Mouse (Mus musculus) midbrain, embryonic 10.5 days (tissue): ENCODE data around the gene Acot3. TPM values are rescaled to one million over a fixed set of nuclear protein-coding genes. Genes with fewer than 3 reads are reported as not detected.
"Not testable (repeated sequence)": the region's sequence is repeated elsewhere in the genome, so short reads cannot be mapped to it uniquely, and the experiment has no call there.

Source experiments
- DNase-seq: peaks from one replicate; pipeline ENCODE4 v3.0.0-alpha.2; 2017; ENCODE audit warnings: low spot score
- H3K27ac ChIP-seq: fragments of 300-500 bp; sonication (generic); replicated peaks from 2 replicates; pipeline ENCODE4 v1.5.1; 2016; ENCODE audit warnings: mild to moderate bottlenecking
- H3K27me3 ChIP-seq: fragments of 300-500 bp; sonication (generic); 2 replicates; pipeline ENCODE4 v1.6.1; 2016; ENCODE audit warnings: low read depth, mild to moderate bottlenecking; ENCODE audit not compliant: poor library complexity, severe bottlenecking
- H3K36me3 ChIP-seq: fragments of 300-500 bp; sonication (generic); 2 replicates; pipeline ENCODE4 v1.6.1; 2016; ENCODE audit warnings: mild to moderate bottlenecking, moderate library complexity
- H3K4me1 ChIP-seq: fragments of 300-500 bp; sonication (generic); 2 replicates; pipeline ENCODE4 v1.6.1; 2016
- H3K4me3 ChIP-seq: fragments of 300-500 bp; sonication (generic); 2 replicates; pipeline ENCODE4 v1.5.1; 2016; ENCODE audit warnings: mild to moderate bottlenecking, moderate library complexity
- H3K9me3 ChIP-seq: fragments of 300-500 bp; sonication (generic); replicated peaks from 2 replicates; pipeline ENCODE4 v1.6.1; 2016; ENCODE audit warnings: mild to moderate bottlenecking
- WGBS: fragments of 180-500 bp; shearing (Covaris S2); methylation state at CpG from one replicate; pipeline ENCODE4 v1.1.7; 2016; 5-methylcytosine and 5-hydroxymethylcytosine counted together
- polyA plus RNA-seq: library from polyadenylated mRNA; unstranded; fragments of >200 nt; fragmentation: Nextera tagmentation; extraction: Ambion mirVana; gene quantifications from 2 replicates; pipeline ENCODE4 v1.2.1, GENCODE M21; 2016

Acot3 gene
- polyA plus RNA-seq, 1 experiment from 2014 or later, result 0.16 TPM

- Histone ChIP-seq H3K4me3 (no peak overlapping the region), H3K9me3 (no peaks in the 10 kb centered on the region), H3K27ac (no peak overlapping the region), H3K27me3 (no peaks in the 10 kb centered on the region), H3K36me3 (no peaks in the 10 kb centered on the region), H3K4me1 (peaks cover 4% of the 10 kb centered on the region)
- DNase-seq, result no peak
- WGBS, result 86% methylated on average over 7 of the region's 7 CpGs
These were observed 26.1 kb upstream of the Acot3 start for GRCm38 (mm10) chr12:84025888-84026287.

DNA sequence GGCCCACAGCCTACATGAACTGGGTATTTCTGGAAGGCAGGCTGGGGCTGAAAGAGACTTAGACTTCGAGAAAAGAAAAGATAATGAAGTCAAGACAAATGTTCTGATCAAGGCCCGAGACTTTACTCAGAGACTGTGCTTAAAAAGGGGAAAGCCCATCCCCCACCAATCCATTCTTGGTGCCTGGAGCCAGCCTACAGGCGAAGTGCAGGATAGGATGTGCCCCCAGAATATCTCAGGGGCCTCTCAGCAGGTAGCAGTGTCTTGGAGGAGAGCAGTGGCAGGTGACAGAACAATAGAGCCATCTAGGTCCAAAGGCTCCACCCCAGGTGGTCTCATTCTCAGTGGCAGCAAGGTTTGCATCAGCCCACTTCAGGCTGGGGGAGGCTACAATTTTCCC, 23.6 kb upstream of the Acot3 start:
- H3K27me3 ChIP-seq, H3K9me3 ChIP-seq, H3K36me3 ChIP-seq, H3K4me3 ChIP-seq, H3K4me1 ChIP-seq, H3K27ac ChIP-seq, DNase-seq: not testable (repeated sequence)
- 54% methylated on average over 3 of the region's 3 CpGs for WGBS

- not testable (repeated sequence) for H3K27me3 ChIP-seq, H3K27ac ChIP-seq, H3K4me1 ChIP-seq, H3K9me3 ChIP-seq, DNase-seq, H3K36me3 ChIP-seq, H3K4me3 ChIP-seq
- WGBS, result 78% methylated on average over 1 of the region's 1 CpGs
These were observed 22.9 kb upstream of the Acot3 start for GRCm38 (mm10) chr12:84029043-84029442.

- no peak overlapping the region for H3K4me3 ChIP-seq
- H3K4me1 ChIP-seq, result peaks cover 4% of the 10 kb centered on the region
- no peaks in the 10 kb centered on the region for H3K9me3 ChIP-seq
- 78% methylated on average over 4 of the region's 4 CpGs for WGBS
- DNase-seq, result peak; percentile 58
- no peaks in the 10 kb centered on the region for H3K27me3 ChIP-seq
- H3K27ac ChIP-seq, result no peak overlapping the region
- H3K36me3 ChIP-seq, result no peaks in the 10 kb centered on the region
These were observed 21.1 kb upstream of the Acot3 start for GRCm38 (mm10) chr12:84030659-84031332.

- WGBS, result 91% methylated on average over 4 of the region's 4 CpGs
- no peaks in the 10 kb centered on the region for H3K9me3 ChIP-seq
- H3K36me3 ChIP-seq, result no peaks in the 10 kb centered on the region
These were observed 19.1 kb upstream of the Acot3 start for GRCm38 (mm10) chr12:84032854-84033253.

DNA sequence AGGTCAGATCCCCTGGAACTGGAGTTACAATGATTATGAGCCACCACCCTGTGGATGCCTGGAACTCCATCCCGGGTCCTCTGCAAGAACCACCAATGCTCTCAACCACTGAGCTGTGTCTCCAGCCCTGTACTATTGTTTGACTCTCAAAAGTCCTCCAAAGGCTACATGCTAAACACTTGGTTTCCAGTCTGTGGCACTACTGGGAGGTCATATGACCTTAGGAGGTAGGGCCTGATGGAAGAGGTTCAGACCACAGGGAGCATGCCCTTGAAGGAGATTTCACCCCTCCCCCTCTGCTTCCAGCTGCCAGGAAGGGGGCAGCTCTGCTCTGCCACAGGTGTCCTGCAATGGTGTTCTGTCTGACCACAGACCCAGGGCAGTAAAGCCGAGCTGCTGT, 18.6 kb upstream of the Acot3 start:
- not testable (repeated sequence) for DNase-seq, H3K36me3 ChIP-seq
- WGBS, result 86% methylated on average over 2 of the region's 2 CpGs

More at GRCm38 (mm10) chr12:84032854-84033253, 19.1 kb upstream of the Acot3 start:
- Histone ChIP-seq H3K4me3 (no peak overlapping the region), H3K4me1 (peaks cover 4% of the 10 kb centered on the region), H3K27ac (no peak overlapping the region), H3K27me3 (peaks cover 10% of the 10 kb centered on the region)
- DNase-seq, result no peak

DNA sequence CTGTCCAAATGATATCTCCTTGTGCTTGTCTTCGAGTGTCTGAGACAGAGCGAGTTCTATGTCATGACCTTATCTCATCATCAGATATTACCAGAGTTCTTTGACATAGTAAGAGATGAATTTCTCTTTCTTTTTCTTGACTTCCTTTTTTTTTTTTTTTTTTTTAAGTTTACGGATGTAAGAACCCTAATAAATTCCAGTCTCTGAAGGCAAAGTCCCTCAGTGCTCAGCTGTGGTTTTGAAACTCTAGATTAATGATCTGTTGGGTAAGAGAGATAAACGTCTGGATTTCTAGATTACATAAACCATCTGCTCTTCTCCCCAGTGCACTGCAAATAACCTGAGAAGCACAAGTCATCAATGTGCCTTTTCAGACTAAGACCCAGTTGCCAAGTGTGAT, 17.8 kb upstream of the Acot3 start:
- peaks cover 3% of the 10 kb centered on the region; the same call in 1 of the 2 replicates for H3K4me1 ChIP-seq
- H3K27ac ChIP-seq, result no peak overlapping the region
- peaks cover 14% of the 10 kb centered on the region for H3K27me3 ChIP-seq
- DNase-seq, result no peak
- H3K9me3 ChIP-seq, result 0 out of 2 replicates have a peak, but pooled peaks cover 2% of the 10 kb centered on the region
- no peaks in the 10 kb centered on the region for H3K36me3 ChIP-seq
- WGBS, result 84% methylated on average over 4 of the region's 4 CpGs
- no peak overlapping the region for H3K4me3 ChIP-seq

More for the DNA sequence above, 18.6 kb upstream of the Acot3 start:
- H3K4me1 ChIP-seq, H3K9me3 ChIP-seq, H3K4me3 ChIP-seq, H3K27ac ChIP-seq: not testable (repeated sequence)
- H3K27me3 ChIP-seq, result peaks cover 14% of the 10 kb centered on the region

- H3K36me3 ChIP-seq, H3K4me1 ChIP-seq: not testable (repeated sequence)
- WGBS, result 12% methylated on average over 32 of the region's 32 CpGs
- DNase-seq, result peak; percentile 37
- Histone ChIP-seq H3K4me3 (peak within 1 kb of the TSS; percentile 52), H3K9me3 (peaks cover 18% of the 10 kb centered on the region; the same call in 1 of the 2 replicates), H3K27ac (peak within 1 kb of the TSS; percentile 67), H3K27me3 (peaks cover 14% of the 10 kb centered on the region)
These were observed 13.7 kb upstream of the Acot3 start, which contains the start of gene Acot4 for GRCm38 (mm10) chr12:84038241-84038640. Acot4 (plus strand) TSS chr12:84038379.

- 1% methylated on average over 39 of the region's 39 CpGs for WGBS
- peak; percentile 32 for DNase-seq
- peak within 1 kb of the TSS; percentile 67 for H3K27ac ChIP-seq
These were observed 13.2 kb upstream of the Acot3 start, which contains the start of gene Gm49366 for GRCm38 (mm10) chr12:84038691-84039111. Gm49366 (plus strand) TSS chr12:84038935.

GRCm38 (mm10) chr12:84042248-84042647, 9.7 kb upstream of the Acot3 start:
- H3K36me3 ChIP-seq, result 0 out of 2 replicates have a peak, but pooled peaks cover 5% of the 10 kb centered on the region
- peaks cover 3% of the 10 kb centered on the region; the same call in 1 of the 2 replicates for H3K4me1 ChIP-seq
- H3K27me3 ChIP-seq, result peaks cover 10% of the 10 kb centered on the region
- H3K4me3 ChIP-seq, result no peak overlapping the region
- no peak overlapping the region for H3K27ac ChIP-seq
- H3K9me3 ChIP-seq, result peaks cover 18% of the 10 kb centered on the region; the same call in 1 of the 2 replicates
- DNase-seq, result no peak
- 93% methylated on average over 5 of the region's 5 CpGs for WGBS

More at GRCm38 (mm10) chr12:84038691-84039111, 13.2 kb upstream of the Acot3 start, which contains the start of gene Gm49366:
- not testable (repeated sequence) for H3K36me3 ChIP-seq, H3K4me1 ChIP-seq
- Histone ChIP-seq H3K27me3 (peaks cover 14% of the 10 kb centered on the region), H3K4me3 (peak within 1 kb of the TSS; percentile 52), H3K9me3 (peaks cover 18% of the 10 kb centered on the region; the same call in 1 of the 2 replicates)

- Histone ChIP-seq H3K9me3 (peaks cover 33% of the 10 kb centered on the region), H3K4me3 (no peak overlapping the region), H3K27ac (no peak overlapping the region), H3K36me3 (0 out of 2 replicates have a peak, but pooled peaks cover 5% of the 10 kb centered on the region), H3K4me1 (no peaks in the 10 kb centered on the region), H3K27me3 (no peaks in the 10 kb centered on the region)
- WGBS, result 82% methylated on average over 2 of the region's 2 CpGs
- DNase-seq, result no peak
These were observed 7.9 kb upstream of the Acot3 start for GRCm38 (mm10) chr12:84044045-84044444.

GRCm38 (mm10) chr12:84046906-84047305, 5.0 kb upstream of the Acot3 start:
- no peaks in the 10 kb centered on the region for H3K36me3 ChIP-seq
- no peak for DNase-seq
- no peak overlapping the region for H3K27ac ChIP-seq
- H3K4me3 ChIP-seq, result no peak overlapping the region
- WGBS, result 96% methylated on average over 1 of the region's 1 CpGs
- H3K27me3 ChIP-seq, result peaks cover 6% of the 10 kb centered on the region
- H3K4me1 ChIP-seq, result no peaks in the 10 kb centered on the region
- peaks cover 16% of the 10 kb centered on the region for H3K9me3 ChIP-seq

DNA sequence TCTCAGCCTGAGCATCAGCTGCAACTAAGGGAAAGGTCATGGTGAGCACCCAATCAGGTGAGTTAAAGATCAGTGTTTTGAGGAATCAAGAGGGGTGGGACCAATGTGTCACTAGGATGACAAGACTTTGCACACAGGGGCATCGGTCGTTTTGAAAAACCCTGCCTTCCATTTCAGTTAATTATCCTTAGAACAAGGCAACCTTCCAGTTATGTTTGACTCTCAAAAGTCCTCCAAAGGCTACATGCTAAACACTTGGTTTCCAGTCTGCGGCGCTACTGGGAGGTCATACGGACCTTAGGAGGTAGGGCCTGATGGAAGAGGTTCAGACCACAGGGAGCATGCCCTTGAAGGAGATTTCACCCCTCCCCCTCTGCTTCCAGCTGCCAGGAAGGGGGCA, 1.2 kb upstream of the Acot3 start:
- H3K27me3 ChIP-seq, result peaks cover 43% of the 10 kb centered on the region
- peaks cover 16% of the 10 kb centered on the region for H3K9me3 ChIP-seq
- H3K36me3 ChIP-seq, H3K4me3 ChIP-seq, H3K27ac ChIP-seq, H3K4me1 ChIP-seq, DNase-seq: not testable (repeated sequence)
- 87% methylated on average over 5 of the region's 5 CpGs for WGBS
